Mouse (Mus musculus) olfactory bulb, adult 2 months (tissue): ENCODE data around the gene Trim6. TPM values are rescaled to one million over a fixed set of nuclear protein-coding genes. Genes with fewer than 3 reads are reported as not detected.
"Not testable (repeated sequence)": the region's sequence is repeated elsewhere in the genome, so short reads cannot be mapped to it uniquely, and the experiment has no call there.

ENCODE experiments used
- H3K27ac ChIP-seq: fragments of 200-500 bp; 2 replicates; pipeline ENCODE4 v1.5.1; 2012; ENCODE audit warnings: low read depth, low read length; ENCODE audit not compliant: insufficient read depth
- H3K4me1 ChIP-seq: fragments of 200-500 bp; 2 replicates; pipeline ENCODE4 v1.6.1; 2012; ENCODE audit warnings: low read length; ENCODE audit not compliant: control insufficient read depth, insufficient read depth
- H3K4me3 ChIP-seq: fragments of 200-500 bp; 2 replicates; pipeline ENCODE4 v1.5.1; 2012; ENCODE audit warnings: mild to moderate bottlenecking, low read depth, low read length, moderate library complexity; ENCODE audit not compliant: insufficient read depth
- CTCF ChIP-seq: fragments of 200-500 bp; IDR thresholded peaks from 2 replicates; pipeline ENCODE4 v1.5.1; 2012; ENCODE audit warnings: low read depth, mild to moderate bottlenecking, low read length, moderate library complexity; ENCODE audit not compliant: insufficient read depth
- POLR2A ChIP-seq: fragments of 200-500 bp; IDR thresholded peaks from 2 replicates; pipeline ENCODE4 v1.6.1; 2012; ENCODE audit warnings: mild to moderate bottlenecking, low read depth, low read length, moderate library complexity; ENCODE audit not compliant: insufficient read depth
- WGBS: fragments of 180-500 bp; shearing (Covaris S2); methylation state at CpG from one replicate; pipeline ENCODE4 v1.1.7; 2018; 5-methylcytosine and 5-hydroxymethylcytosine counted together
- polyA plus RNA-seq: library from polyadenylated mRNA; stranded (reverse); fragments of >200 nt; gene quantifications from 2 replicates; pipeline ENCODE4 v1.2.4, GENCODE M21; 2012; ENCODE audit warnings: low replicate concordance; ENCODE audit not compliant: missing spikeins, insufficient read depth, insufficient read length

The Trim6 gene
- polyA plus RNA-seq, 1 experiment, result not detected

DNA sequence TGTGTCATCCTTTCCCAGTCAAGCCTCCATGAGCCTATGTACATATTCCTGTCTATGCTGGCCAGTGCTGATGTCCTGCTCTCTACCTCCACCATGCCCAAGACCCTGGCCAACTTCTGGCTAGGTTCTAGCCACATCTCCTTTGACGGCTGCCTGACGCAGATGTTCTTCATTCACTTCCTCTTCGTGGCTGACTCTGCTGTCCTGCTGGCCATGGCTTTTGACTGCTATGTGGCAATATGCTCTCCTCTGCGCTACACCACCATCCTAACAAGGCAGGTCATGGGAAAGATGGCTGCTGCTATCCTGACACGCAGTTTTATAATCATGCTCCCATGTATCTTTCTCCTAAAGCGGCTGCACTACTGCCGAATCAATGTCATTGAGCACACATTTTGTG, 12.4 kb upstream of the Trim6 start:
- H3K4me1 ChIP-seq, result no peaks in the 10 kb centered on the region
- H3K4me3 ChIP-seq, result no peak overlapping the region
- no peak overlapping the region for H3K27ac ChIP-seq
- 95% methylated on average over 7 of the region's 7 CpGs for WGBS
- TF ChIP-seq CTCF (no peak), POLR2A (no peak)

DNA sequence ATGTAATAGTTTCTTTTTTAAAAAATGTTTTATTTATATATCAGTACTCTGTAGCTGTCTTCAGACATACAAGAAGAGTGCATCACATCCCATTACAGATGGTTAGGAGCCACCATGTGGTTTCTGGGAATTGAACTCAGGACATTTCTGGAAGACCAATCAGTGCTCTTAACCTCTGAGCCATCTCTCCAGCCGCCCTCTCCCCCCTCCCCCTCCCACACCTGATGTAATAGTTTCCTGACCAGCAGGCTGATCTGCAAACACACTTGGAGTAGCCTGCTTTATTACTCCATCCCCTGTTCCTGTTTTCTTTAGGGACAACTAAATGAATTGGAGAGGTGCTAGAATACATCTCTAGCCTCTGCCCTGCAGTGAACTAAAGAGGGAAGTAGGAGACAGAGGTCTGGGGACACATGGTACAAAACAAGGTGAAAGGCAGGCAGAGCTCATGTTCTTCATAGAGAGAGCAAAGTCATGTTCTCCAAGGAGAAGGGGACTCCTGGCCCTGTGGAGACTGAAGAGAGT, 2.5 kb upstream of the Trim6 start:
- no peak overlapping the region for H3K4me3 ChIP-seq
- WGBS, result 64% methylated on average over 1 of the region's 1 CpGs

GRCm38 (mm10) chr7:104217881-104218280, 712 bp upstream of the Trim6 start:
- TF ChIP-seq POLR2A (no peak), CTCF (no peak)
- H3K27ac ChIP-seq, result no peak overlapping the region
- H3K4me1 ChIP-seq, result peaks cover 8% of the 10 kb centered on the region
- no peak overlapping the region for H3K4me3 ChIP-seq
- 84% methylated on average over 2 of the region's 2 CpGs for WGBS

More for the DNA sequence above, 2.5 kb upstream of the Trim6 start:
- H3K27ac ChIP-seq, result no peak overlapping the region
- peaks cover 8% of the 10 kb centered on the region for H3K4me1 ChIP-seq
- TF ChIP-seq POLR2A, result no peak
- no peak for TF ChIP-seq CTCF

- WGBS, result 31% methylated on average over 2 of the region's 2 CpGs
- no peak for TF ChIP-seq CTCF
- TF ChIP-seq POLR2A, result no peak
Observed at GRCm38 (mm10) chr7:104231203-104231602, 12.6 kb downstream of the Trim6 start.

DNA sequence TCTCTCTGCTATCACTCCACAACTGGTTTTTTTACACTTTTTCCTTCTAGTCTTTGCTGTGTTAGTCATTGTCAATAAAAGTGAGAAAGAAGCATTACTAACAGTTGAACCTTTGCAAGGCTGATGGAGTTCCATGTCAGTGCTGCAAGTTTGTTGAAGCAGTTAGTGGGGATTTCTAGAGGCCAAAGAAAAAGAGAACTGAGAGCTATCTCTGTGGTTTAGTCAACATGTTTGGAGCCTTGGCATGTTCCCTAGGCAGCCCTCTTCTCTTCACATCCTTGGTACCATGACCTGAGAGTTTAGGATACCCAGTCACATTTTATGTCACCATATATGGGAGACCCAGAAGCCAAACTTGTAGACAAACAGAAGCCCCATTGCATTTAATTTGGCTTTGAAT, 22.3 kb downstream of the Trim6 start:
- Histone ChIP-seq H3K4me1 (no peaks in the 10 kb centered on the region), H3K4me3 (no peak overlapping the region), H3K27ac (no peak overlapping the region)
- TF ChIP-seq CTCF (no peak), POLR2A (no peak)

More at GRCm38 (mm10) chr7:104231203-104231602, 12.6 kb downstream of the Trim6 start:
- no peak overlapping the region for H3K27ac ChIP-seq
- no peak overlapping the region for H3K4me3 ChIP-seq
- H3K4me1 ChIP-seq, result no peaks in the 10 kb centered on the region

DNA sequence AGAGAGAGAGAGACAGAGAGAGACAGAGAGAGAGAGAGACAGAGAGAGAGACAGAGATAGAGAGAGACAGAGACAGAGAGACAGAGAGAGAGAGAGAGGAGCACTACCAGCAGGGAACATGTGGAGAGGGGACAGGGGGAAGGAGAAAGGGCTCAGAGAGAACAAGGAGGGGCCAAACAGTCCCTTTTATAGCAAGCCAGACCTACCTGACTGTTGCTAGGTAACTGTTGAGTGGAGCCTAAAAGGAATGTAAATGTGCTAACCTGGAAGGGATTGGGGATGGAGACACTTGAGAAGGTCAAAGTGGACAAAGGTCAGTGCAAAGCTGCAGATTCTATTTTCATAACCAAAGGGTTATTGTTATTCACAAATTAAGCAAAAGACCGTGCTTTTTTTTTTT, 25.0 kb downstream of the Trim6 start:
- Histone ChIP-seq H3K4me1 (no peaks in the 10 kb centered on the region), H3K4me3 (no peak overlapping the region), H3K27ac (no peak overlapping the region)
- TF ChIP-seq CTCF (no peak), POLR2A (no peak)
- WGBS, result 40% methylated on average over 1 of the region's 1 CpGs

DNA sequence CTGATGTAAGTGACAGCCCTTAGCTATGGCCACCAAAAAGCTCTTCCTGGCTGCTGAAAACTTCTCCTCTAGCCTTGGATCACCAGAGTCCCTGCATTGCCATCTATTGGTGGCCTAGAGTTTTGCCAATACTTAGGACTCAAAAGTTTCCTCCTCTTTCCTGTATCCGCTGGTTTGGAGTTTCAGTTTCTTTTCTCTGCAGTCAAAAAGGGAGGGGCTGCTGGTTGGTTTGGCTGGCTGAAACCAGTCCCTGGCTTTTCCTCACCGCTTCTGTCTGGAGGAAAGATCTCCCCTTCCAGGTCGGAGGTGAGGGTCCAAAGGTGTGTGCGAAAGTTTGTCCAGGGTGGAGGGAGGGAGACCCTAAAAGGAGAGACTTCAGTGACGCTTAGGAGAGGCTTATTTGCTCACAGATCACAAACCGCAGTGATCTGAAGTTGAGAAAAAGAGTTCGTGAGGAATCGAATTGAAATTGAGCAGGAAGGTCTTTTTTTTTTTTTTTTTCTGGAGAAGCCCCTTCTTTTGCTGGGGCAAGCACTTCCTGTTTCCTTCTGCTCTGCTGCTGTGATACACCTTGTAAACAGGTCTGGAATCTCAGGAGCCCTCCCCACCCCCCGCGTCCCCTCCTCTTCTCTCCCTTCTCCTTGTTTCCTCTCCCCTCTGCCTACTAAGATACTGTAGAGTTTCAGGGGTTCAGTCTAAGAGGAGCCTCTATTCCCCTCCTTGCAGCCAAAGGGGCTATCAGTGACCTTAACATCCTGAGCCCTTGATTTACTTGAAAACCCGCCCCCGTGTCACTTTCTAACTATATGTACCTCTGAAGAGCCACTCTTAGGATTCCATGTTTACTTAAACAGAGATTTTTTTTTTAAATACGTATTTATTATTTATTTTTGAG, 25.9 kb downstream of the Trim6 start, which contains the start of gene Trim34a:
Trim34a (plus strand) TSS at position 171 of the 895 bp plus-strand sequence.
- WGBS, result 9% methylated on average over 13 of the region's 13 CpGs
- Histone ChIP-seq H3K27ac (no peak within 1 kb of the TSS; the same call in 1 of the 2 replicates), H3K4me1 (no peaks in the 10 kb centered on the region), H3K4me3 (peak within 1 kb of the TSS; percentile 46)
- TF ChIP-seq POLR2A (no peak), CTCF (no peak)

DNA sequence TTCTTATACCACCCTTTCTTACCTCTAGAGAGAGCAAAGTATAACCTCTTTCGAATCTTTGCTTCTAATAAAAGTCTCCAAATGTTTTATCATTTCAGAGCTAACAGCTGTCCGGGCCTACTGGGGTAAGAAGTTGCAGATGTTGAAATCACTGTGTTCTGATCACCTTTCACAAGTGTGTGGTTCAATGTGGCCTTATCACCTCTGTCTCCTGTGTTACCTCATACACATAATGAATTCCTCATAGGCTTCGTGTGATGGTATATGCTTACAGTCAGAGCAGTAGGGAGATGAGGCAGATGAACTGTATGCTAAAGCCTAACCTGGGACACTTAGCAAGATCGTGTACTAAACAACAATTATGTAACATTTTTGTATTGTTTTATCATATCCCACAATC, 41.8 kb downstream of the Trim6 start:
- 93% methylated on average over 4 of the region's 4 CpGs for WGBS
- H3K27ac ChIP-seq, H3K4me3 ChIP-seq, H3K4me1 ChIP-seq: not testable (repeated sequence)

GRCm38 (mm10) chr7:104265335-104265734, 46.7 kb downstream of the Trim6 start:
- 93% methylated on average over 5 of the region's 5 CpGs for WGBS
- H3K27ac ChIP-seq, H3K4me3 ChIP-seq, H3K4me1 ChIP-seq: not testable (repeated sequence)

GRCm38 (mm10) chr7:104279361-104279760, 60.8 kb downstream of the Trim6 start:
- 74% methylated on average over 3 of the region's 3 CpGs for WGBS
- not testable (repeated sequence) for H3K4me3 ChIP-seq, H3K27ac ChIP-seq, H3K4me1 ChIP-seq

Other genes with a start within 250 kb of the Trim6 start
- gene Olfr635, start 247.6 kb upstream of the Trim6 start, polyA plus RNA-seq, result not detected in 2 replicates
- not detected in 2 replicates for gene Olfr638, start 220.0 kb upstream of the Trim6 start, polyA plus RNA-seq
- not detected in 2 replicates for gene Olfr639, start 201.5 kb upstream of the Trim6 start, polyA plus RNA-seq
- not detected in 2 replicates for gene Olfr640, start 193.2 kb upstream of the Trim6 start, polyA plus RNA-seq
- not detected in 2 replicates for gene Olfr641, start 183.3 kb upstream of the Trim6 start, polyA plus RNA-seq
- not detected in 2 replicates for gene Olfr642, start 166.1 kb upstream of the Trim6 start, polyA plus RNA-seq
- gene 4930516K23Rik, start 157.3 kb upstream of the Trim6 start, polyA plus RNA-seq, result not detected in 2 replicates
- not detected in 2 replicates for gene Olfr644, start 146.9 kb upstream of the Trim6 start, polyA plus RNA-seq
- not detected in 2 replicates for gene Olfr645, start 133.3 kb upstream of the Trim6 start, polyA plus RNA-seq
- not detected in 2 replicates for gene Olfr646, start 113.9 kb upstream of the Trim6 start, polyA plus RNA-seq
- not detected in 2 replicates for gene Ubqln5, start 89.0 kb upstream of the Trim6 start, polyA plus RNA-seq
- gene Olfr643, start 81.4 kb upstream of the Trim6 start, polyA plus RNA-seq, result not detected in 2 replicates
- not detected in 2 replicates for gene Ubqln3, start 75.5 kb upstream of the Trim6 start, polyA plus RNA-seq
- not detected in 2 replicates for gene Ubqlnl, start 68.2 kb upstream of the Trim6 start, polyA plus RNA-seq
- gene Olfm5, start 54.0 kb upstream of the Trim6 start, polyA plus RNA-seq, result not detected in 2 replicates
- gene Olfr648, start 35.4 kb upstream of the Trim6 start, polyA plus RNA-seq, result not detected in 2 replicates
- gene Olfr649, start 22.8 kb upstream of the Trim6 start, polyA plus RNA-seq, result not detected in 2 replicates
- gene Trim34a, start 25.7 kb downstream of the Trim6 start, polyA plus RNA-seq, result not detected in 2 replicates
- not detected in 2 replicates for gene Trim5, start 69.3 kb downstream of the Trim6 start, polyA plus RNA-seq
- gene Trim12a, start 96.7 kb downstream of the Trim6 start, polyA plus RNA-seq, result not detected in 2 replicates
- gene Trim34b, start 110.7 kb downstream of the Trim6 start, polyA plus RNA-seq, result not detected in 2 replicates
- gene Trim12c, start 134.6 kb downstream of the Trim6 start, polyA plus RNA-seq, result not detected in 2 replicates
- not detected in 2 replicates for gene Trim30b, start 151.1 kb downstream of the Trim6 start, polyA plus RNA-seq
- not detected in 2 replicates for gene Trim30c, start 182.0 kb downstream of the Trim6 start, polyA plus RNA-seq
- gene Trim30a, start 246.4 kb downstream of the Trim6 start, polyA plus RNA-seq, result not detected in 2 replicates